Mouse (Mus musculus) midbrain, postnatal 0 days (tissue): Measurements from ENCODE around the gene Repin1. TPM values are rescaled to one million over a fixed set of nuclear protein-coding genes. Genes with fewer than 3 reads are reported as not detected.

Experiments used
- ATAC-seq: fragments of 200-750 bp; cut with Nextera tagmentation; 2 replicates; pipeline ENCODE4 v1.8.0; 2017; ENCODE audit warnings: moderate number of reproducible peaks, mild to moderate bottlenecking, moderate TSS enrichment, moderate library complexity; ENCODE audit not compliant: low FRiP score
- DNase-seq: peaks from one replicate; pipeline ENCODE4 v3.0.0-alpha.2; 2015; ENCODE audit warnings: low spot score
- H3K27ac ChIP-seq: fragments of 300-500 bp; sonication (generic); 2 replicates; pipeline ENCODE4 v1.5.1; 2014; ENCODE audit warnings: low read depth, mild to moderate bottlenecking, low read length, mixed read lengths
- H3K27me3 ChIP-seq: fragments of 300-500 bp; sonication (generic); 2 replicates; pipeline ENCODE4 v1.6.1; 2014; ENCODE audit warnings: low read length, control low read depth, mixed read lengths; ENCODE audit not compliant: insufficient read depth
- H3K36me3 ChIP-seq: fragments of 300-500 bp; sonication (generic); 2 replicates; pipeline ENCODE4 v1.6.1; 2014; ENCODE audit warnings: low read length, control low read depth, mixed read lengths; ENCODE audit not compliant: insufficient read depth
- H3K4me1 ChIP-seq: fragments of 300-500 bp; sonication (generic); 2 replicates; pipeline ENCODE4 v1.6.1; 2014; ENCODE audit warnings: mild to moderate bottlenecking, control low read depth, antibody characterized with exemption, low read length, mixed read lengths; ENCODE audit not compliant: insufficient read depth
- H3K4me2 ChIP-seq: fragments of 300-500 bp; sonication (generic); 2 replicates; pipeline ENCODE4 v1.6.1; 2014; ENCODE audit warnings: low read depth, mild to moderate bottlenecking, low read length, mixed read lengths; ENCODE audit not compliant: poor library complexity, severe bottlenecking
- H3K4me3 ChIP-seq: fragments of 300-500 bp; sonication (generic); 2 replicates; pipeline ENCODE4 v1.5.1; 2014; ENCODE audit warnings: low read depth, mild to moderate bottlenecking, low read length, moderate library complexity
- H3K9ac ChIP-seq: fragments of 300-500 bp; sonication (generic); replicated peaks from 2 replicates; pipeline ENCODE4 v1.6.1; 2014; ENCODE audit warnings: mild to moderate bottlenecking, low read length, moderate library complexity, mixed read lengths; ENCODE audit not compliant: poor library complexity, severe bottlenecking
- H3K9me3 ChIP-seq: fragments of 300-500 bp; sonication (generic); 2 replicates; pipeline ENCODE4 v1.6.1; 2016; ENCODE audit warnings: low read length, control low read depth
- CTCF ChIP-seq: IDR thresholded peaks from 2 replicates; pipeline ENCODE4 v1.5.1; 2016; ENCODE audit warnings: antibody characterized with exemption, mild to moderate bottlenecking
- WGBS: fragments of 180-500 bp; shearing (Covaris S2); extraction: QIAGEN DNeasy Blood & Tissue Kit; methylation state at CpG from one replicate; pipeline ENCODE4 v1.1.7; 2014; 5-methylcytosine and 5-hydroxymethylcytosine counted together
- polyA plus RNA-seq: library from polyadenylated mRNA; unstranded; fragments of >200 nt; fragmentation: Nextera tagmentation; extraction: Ambion mirVana; gene quantifications from 2 replicates; pipeline ENCODE4 v1.2.1, GENCODE M21; 2015
- total RNA-seq: library from RNA; depleted of rRNA; stranded (reverse); fragments of >200 nt; gene quantifications from 2 replicates; pipeline ENCODE4 v1.2.3, GENCODE M21; 2014

Gene Repin1
- total and polyA plus RNA-seq, 2 experiments from 2014 or later: 42.8 to 91.5 TPM

DNA sequence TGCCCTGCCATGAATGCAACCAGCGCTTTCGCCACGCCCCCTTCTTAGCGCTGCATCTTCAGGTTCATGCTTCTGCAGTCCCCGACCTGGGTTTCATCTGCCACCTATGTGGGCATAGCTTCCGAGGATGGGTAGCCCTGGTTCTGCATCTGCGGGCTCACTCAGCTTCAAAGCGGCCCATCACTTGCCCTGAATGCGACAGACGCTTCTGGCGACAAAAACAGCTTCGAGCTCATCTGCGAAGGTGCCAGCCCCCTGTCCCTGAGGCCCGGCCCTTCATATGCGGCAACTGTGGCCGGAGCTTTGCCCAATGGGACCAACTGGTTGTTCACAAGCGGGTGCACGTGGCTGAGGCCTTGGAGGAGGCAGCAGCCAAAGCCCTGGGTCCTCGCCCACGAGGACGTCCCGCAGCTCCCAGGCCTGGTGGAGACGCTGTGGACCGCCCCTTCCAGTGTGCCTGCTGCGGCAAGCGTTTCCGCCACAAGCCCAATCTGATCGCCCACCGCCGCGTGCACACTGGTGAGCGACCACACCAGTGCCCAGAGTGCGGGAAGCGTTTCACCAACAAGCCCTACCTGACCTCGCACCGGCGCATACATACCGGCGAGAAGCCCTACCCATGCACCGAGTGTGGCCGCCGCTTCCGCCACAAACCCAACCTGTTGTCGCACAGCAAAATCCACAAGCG is 3.0 kb downstream of the Repin1 start:
- Histone ChIP-seq H3K9ac (no peak overlapping the region), H3K4me1 (peaks cover 17% of the 10 kb centered on the region), H3K36me3 (peaks cover 41% of the 10 kb centered on the region), H3K27me3 (no peaks in the 10 kb centered on the region), H3K9me3 (peaks cover 13% of the 10 kb centered on the region; the same call in 1 of the 2 replicates), H3K4me3 (no peak overlapping the region), H3K4me2 (no peak overlapping the region), H3K27ac (no peak overlapping the region)
- ATAC-seq (no peak), DNase-seq (no peak)
- no peak for TF ChIP-seq CTCF
- 96% methylated on average over 45 of the region's 45 CpGs for WGBS

DNA sequence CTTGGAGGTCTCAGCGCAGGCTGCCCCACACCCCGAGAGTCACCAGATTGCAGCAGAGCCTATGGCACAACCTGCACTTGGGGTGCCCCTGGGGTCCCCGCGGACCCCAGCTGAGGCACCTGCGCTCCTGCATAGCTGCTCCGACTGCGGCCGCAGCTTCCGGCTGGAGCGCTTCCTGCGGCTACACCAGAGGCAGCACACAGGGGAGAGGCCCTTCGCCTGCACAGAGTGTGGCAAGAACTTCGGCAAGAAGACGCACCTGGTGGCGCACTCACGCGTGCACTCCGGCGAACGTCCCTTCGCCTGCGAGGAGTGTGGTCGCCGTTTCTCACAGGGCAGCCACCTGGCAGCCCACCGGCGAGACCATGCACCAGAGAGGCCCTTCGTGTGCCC is 3.5 kb downstream of the Repin1 start:
- H3K27me3 ChIP-seq: no peaks in the 10 kb centered on the region
- peaks cover 13% of the 10 kb centered on the region; the same call in 1 of the 2 replicates for H3K9me3 ChIP-seq
- TF ChIP-seq CTCF: no peak
- no peak overlapping the region for H3K4me2 ChIP-seq
- H3K4me3 ChIP-seq: no peak overlapping the region
- H3K9ac ChIP-seq: no peak overlapping the region
- peaks cover 41% of the 10 kb centered on the region for H3K36me3 ChIP-seq
- H3K27ac ChIP-seq: no peak overlapping the region
- 98% methylated on average over 27 of the region's 27 CpGs for WGBS
- peaks cover 17% of the 10 kb centered on the region for H3K4me1 ChIP-seq
- ATAC-seq (no peak), DNase-seq (no peak)

DNA sequence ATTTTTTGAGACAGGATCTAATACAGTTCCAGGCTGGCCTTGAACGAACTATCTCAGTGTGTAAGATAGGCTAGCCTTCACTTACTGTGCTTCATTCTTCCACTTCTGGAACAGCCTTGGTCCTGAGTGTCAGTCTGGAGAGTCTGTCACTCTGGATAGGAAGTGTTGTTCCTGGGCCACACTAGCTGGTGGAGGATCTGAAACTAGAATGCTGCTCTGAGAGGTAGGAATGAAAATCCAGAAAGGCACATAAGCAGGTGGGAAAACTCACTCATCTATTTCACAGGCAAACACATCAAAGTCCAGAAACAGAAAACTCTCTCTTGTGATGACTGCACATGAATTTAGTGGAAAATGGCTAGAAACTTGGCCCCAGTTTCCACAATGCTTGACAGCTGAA is 6.9 kb downstream of the Repin1 start:
- H3K9me3 ChIP-seq: peaks cover 13% of the 10 kb centered on the region; the same call in 1 of the 2 replicates
- no peak for ATAC-seq
- H3K4me3 ChIP-seq: no peak overlapping the region
- H3K27me3 ChIP-seq: no peaks in the 10 kb centered on the region
- H3K9ac ChIP-seq: no peak overlapping the region
- TF ChIP-seq CTCF: no peak
- H3K36me3 ChIP-seq: peaks cover 41% of the 10 kb centered on the region
- 90% methylated on average over 1 of the region's 1 CpGs for WGBS
- DNase-seq: no peak
- H3K4me2 ChIP-seq: no peak overlapping the region
- peak overlapping the region; percentile 78; the same call in 1 of the 2 replicates for H3K27ac ChIP-seq
- H3K4me1 ChIP-seq: 0 out of 2 replicates have a peak, but pooled peaks cover 4% of the 10 kb centered on the region

DNA sequence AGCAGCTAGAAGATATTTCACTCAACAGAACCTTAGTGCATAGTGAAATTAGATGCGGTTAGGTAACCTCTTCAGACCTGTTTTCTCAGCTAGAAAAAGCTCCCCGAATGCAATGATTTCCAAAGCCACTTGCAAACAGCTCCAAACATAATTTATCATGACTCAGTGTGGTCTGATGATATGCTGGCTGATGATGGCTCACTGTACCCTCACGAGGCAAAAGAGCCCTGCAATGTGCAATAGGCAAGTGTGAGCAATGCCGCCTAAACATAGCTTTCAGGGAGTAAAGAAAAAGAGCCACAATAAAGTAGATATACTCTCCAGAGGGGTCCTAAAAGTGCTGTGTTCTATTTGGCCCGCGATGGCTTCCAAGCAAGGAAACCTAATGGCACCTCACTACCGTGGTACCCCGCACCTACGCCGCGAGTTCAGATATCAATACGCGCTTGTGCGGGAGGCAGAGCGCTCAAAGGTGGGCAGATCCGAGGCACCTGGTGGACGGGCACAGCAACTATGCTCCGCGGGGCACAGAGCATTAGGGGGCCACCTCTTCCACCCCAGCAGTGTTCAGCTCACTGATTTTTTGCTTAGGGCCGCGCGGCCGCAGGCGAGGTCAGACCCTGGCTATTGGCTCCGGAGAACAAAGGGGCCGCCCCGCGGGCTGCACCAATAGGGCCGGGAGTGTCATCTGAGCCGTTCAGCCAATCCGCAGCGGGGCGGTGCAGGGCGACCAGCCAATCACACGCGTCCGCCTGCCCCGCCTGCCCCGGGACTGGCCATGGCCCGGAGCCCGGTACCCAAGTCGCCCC is 7.8 kb downstream of the Repin1 start, which contains the start of gene Zfp775:
Gene Zfp775, plus strand, starts transcription at position 793 of the 809 bp plus-strand sequence.
- H3K27ac ChIP-seq: peak within 1 kb of the TSS; percentile 78
- 0 out of 2 replicates have a peak, but pooled peaks cover 4% of the 10 kb centered on the region for H3K4me1 ChIP-seq
- peak within 1 kb of the TSS; percentile 60 for H3K4me3 ChIP-seq
- WGBS: 3% methylated on average over 42 of the region's 42 CpGs
- ATAC-seq (peak; percentile 99), DNase-seq (peak; percentile 97)
- H3K9me3 ChIP-seq: peaks cover 9% of the 10 kb centered on the region; the same call in 1 of the 2 replicates
- no peaks in the 10 kb centered on the region for H3K27me3 ChIP-seq
- peak within 1 kb of the TSS; percentile 77 for H3K9ac ChIP-seq
- 0 out of 2 replicates have a peak, but pooled peaks have one; percentile 25 for TF ChIP-seq CTCF
- H3K36me3 ChIP-seq: peaks cover 32% of the 10 kb centered on the region
- peak within 1 kb of the TSS; percentile 85 for H3K4me2 ChIP-seq

DNA sequence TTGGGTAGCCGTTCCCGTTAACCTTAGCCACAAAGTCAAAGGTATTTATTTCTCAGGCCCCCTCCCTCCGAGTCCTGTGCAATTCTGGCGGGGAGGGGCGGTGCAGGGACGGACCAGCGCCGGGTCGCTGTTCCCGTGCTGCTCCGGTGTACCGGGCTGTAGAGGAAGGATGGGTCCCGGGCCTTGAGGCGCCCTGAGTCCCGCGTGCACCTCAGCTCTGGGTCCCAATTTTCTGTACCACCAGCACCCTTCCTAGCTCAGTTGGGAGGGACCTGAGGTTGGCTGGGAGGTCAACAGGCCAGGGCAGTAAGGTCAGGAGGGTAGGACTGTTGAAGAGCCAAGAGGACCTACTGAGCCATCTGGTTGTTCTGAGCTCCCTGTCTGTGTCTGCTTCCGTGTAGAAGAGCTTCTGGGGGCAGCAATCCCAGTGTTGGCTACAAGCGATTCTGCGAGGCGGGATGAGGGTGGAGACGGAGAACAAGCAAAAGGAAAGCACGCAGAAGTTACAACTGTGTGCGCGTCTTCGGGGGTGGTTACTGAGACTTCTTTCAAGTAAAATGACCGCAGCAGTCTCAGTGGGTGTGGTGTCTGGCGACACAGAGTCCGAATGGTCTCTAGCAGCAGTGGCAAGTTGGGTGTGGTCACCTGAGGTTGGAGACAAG is 8.5 kb downstream of the Repin1 start:
- Histone ChIP-seq H3K9me3 (peaks cover 2% of the 10 kb centered on the region; the same call in 1 of the 2 replicates), H3K4me2 (peak overlapping the region; percentile 85), H3K27me3 (no peaks in the 10 kb centered on the region), H3K4me3 (peak overlapping the region; percentile 60), H3K9ac (peak overlapping the region; percentile 77), H3K4me1 (0 out of 2 replicates have a peak, but pooled peaks cover 4% of the 10 kb centered on the region), H3K27ac (peak overlapping the region; percentile 78), H3K36me3 (peaks cover 25% of the 10 kb centered on the region)
- DNase-seq (peak; percentile 45), ATAC-seq (peak; percentile 81)
- TF ChIP-seq CTCF: no peak
- WGBS: under 1% methylated on average over 28 of the region's 28 CpGs
